Mouse (Mus musculus) B cell, adult 2 months (primary cell): ENCODE data around the gene Ryk.
A peak's percentile ranks its signal among the peaks of the same experiment; 100 is the strongest.

Experiments used
- DNase-seq, 2 experiments: peaks; one replicate each; pipeline ENCODE4 v3.0.0; 2022

The Ryk gene

DNA sequence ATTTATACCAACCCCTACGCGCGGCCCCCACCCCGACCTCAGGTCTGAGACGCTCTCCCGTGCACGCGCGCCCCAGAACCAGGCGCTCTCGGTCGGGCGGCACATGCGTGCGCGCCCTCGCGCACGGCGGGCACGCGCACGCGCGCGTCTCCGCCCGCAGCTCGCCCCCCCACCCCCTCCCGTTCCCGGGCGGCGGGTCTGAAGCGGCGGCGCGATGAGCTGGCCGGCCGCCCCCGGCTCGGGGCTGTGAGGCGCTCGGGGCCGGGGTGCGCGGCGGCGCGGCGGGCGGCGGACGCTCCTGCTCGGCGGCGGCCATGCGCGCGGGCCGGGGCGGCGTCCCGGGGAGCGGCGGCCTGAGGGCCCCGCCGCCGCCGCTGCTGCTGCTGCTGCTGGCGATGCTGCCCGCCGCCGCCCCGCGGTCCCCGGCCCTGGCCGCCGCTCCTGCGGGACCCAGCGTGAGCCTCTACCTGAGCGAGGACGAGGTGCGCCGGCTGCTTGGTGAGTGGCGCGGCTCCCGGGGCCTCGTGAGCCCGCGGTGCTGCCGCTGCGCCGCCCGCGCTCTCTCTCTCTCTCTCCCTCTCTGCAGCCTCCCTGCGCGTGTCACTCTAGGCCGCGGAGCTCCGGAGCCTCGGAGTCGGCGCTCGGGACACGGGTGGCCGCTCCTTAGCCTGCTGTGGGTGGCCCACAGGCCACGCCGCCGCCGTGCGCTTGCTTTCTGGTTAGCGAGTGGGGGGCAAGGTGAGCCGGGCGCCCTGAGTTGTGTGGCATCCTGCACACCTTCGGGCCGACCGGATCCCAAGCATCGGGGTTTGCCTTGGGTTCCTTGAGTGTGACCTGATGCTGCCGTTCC is at the start of gene Ryk:
Gene Ryk, plus strand, starts transcription at position 176 of the 850 bp plus-strand sequence.
- DNase-seq, result peak; percentile 28 to 34

DNA sequence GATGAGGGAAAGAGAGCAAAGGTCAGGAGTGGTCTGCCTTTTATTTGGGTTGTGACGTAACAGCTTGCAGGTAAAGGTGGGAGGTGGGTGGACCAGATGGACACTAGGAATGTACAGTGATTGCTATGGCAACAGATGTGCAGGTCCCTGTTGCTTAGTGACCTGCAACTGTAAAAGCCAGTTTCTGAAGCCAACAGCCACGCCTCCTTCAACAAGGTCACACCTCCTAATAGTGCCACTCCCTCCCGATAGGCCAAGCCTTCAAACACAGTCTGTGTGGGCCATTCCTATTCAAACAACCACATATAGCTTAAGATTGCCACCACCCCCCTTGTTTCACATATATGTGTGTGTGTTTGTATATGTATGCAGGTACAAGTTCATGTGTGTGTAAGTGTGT is 45.2 kb upstream of the Ryk start:
- no peak for DNase-seq

DNA sequence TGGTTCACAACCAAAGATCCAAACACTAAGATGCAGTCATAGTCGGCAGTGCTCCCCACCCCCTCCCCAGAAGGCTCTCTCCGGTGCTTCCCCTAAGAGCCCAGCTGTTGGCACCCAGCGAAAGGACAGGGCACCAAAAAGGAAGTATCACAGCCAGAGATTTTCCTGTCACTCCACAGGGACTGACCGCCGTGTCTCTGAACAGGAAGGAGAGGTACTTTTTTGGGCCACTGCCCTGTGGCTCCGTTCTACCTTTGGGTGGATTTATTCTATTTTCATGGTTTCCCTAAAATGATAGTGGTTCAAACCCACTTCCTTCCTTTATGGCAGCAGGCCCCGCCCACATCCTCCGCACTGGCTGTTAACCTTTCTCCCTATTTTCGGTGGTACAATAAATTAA is 42.9 kb upstream of the Ryk start:
- DNase-seq, result peak; percentile 50 to 56

DNA sequence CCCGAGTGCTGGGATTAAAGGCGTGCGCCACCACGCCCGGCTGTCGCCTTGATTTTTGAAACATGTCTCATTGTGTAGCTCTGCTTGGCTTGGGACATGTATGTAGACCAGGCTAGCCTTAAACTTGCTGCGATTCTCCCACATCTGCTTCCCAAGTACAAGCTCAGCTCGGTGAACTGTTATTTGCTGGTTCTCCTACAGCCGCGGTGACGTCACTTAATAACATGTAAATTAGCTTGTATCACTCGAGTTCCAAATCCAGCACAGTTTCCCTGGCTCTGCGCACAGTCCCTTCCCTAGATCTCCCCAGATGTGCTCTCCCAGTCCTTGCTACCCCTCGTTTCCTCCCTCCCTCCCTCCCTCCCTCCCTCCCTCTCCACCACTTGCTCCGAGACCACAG is 41.9 kb upstream of the Ryk start:
- no peak for DNase-seq

DNA sequence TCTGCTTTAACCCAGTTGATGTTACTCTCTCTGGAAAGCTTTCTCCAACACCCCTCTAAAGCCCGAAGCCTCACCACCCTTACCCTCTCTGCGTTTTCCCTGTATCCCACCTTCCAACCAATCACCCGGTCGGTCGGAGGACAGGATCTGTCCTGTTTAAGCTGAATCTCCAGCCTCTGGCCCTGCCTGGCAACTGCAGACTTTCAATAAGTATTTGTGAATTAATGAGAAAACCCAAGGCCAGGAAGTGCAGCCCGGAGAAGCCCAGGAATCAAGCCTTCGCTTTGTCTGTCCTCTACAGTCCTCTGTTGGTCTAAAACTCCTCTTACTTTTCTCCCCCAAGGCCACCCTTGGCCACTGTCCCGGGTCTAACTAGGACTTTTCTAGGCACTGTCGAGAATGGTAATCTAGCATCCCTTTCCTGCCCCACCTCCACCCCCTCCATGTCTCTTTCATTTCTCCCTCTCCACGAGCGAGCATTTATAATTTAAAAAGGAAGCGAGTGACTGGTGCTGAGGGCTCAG is 41.4 kb upstream of the Ryk start:
- no peak for DNase-seq

DNA sequence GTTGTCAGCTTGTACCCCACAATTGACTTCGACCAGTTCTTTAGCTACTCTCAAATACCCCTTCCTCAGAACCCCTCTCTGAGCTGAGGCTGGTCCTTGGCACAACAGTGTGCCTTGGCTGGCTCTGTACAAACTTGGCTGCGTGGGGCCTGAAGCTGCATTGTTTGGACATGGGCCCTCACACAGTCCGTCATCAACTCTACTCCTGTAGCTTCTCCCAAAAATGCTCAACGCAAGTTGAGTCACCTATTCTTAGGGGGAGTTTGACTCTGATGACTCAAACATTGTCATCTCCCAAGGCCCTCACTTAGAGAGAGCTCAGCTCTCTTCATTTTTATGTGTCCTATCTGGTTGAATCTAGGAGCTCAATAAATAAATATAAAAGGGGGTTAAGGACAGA is 36.3 kb upstream of the Ryk start:
- no peak for DNase-seq

DNA sequence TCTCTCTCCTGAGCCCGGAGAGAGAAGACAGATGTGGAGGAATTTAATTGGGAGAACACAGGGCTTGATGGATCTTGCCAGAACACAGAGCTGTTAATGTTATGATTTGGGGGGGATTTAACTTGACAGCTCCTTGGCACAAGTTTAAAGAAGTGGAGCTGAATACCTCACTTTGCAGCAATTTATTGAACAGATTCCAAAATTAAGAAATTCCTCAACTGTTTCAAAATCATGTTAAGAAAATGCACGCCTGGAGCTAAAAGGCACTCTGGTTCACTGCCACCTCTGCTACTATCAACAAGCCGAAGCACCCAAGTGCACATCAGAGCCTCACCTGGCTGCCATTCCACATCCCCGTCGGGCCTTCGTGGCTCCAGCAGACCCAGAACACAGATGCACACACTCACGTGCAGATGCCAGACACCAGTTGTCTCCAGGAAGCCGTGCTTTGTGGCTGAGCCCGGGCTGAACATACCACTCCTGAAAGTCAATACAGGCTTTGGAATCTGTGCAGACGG is 28.6 kb upstream of the Ryk start:
- DNase-seq, result no peak

DNA sequence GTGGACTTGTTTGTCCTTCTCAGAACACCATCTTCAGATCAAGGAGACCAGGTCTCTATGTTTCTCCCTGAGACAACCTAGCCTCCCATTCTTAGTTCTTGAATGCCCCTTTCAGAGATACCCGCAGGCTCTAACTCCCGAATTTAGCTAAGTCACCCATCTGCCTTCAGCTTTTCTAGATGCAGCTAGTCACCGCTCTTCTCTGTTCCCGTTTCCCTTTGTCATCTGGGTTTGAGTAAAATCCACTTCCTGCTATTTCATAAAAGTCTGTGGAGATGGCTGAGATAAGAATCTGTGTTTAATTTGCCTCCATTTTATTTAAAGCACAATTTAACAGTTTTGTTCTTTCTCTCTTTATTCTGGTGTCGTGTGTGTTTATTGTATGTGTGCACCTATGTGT is 23.5 kb upstream of the Ryk start:
- DNase-seq, result no peak

DNA sequence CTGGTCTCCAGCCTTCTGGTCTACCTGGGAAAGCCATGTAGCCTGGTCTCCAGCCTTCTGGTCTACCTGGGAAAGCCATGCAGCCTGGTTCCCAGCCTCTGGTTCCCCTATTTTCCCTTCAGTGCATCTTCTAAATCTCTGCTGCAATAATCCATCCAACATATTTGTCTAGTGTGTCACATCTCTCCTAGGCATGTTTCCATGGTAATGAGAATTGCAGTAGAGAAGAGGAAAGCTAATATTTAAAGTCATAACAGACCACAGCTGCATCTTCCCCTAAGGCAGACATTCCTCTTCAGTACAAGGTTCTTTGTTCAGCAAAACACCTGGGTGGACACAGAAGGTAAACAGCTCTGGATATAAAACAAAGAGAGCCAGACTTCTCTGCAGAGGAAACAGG is 16.5 kb upstream of the Ryk start:
- no peak for DNase-seq

DNA sequence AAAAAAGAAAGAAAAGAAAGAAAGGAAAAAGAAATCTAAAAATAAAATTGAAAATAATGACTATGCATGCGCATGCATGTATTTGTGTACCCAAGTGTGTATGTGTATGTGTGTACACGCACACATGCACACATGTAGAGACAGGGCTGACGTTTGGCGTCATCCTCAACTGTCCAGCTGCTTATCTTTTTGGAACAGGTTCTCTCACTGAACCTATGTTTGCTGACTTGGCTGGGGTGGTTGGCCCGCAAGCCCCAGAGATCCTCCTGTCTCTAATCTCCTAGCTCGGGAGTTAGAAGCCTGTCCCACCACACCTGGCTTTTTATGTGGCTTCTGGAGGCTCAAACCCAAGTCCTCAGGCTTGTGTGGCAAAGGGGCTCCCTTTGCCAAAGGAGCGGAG is 6.1 kb upstream of the Ryk start:
- DNase-seq, result no peak

DNA sequence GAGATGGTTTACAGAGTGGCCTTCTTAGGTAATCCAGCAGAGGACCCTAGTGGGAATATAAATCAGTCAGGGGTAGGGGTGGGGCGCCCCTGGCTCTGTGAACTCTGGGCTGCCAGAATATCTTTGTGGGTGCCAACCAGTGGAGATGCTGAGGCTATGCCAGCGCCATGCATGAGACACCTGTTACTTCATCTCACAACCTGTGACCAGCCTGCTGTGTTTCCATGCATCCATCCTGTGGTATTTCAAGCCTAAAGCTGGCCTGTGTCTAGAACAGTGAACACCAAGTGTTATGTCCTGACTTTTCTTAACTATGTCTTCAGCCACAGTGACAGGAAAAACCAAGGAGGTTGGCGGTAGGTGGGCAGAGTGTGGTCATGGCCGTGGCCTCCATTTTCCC is 3.2 kb upstream of the Ryk start:
- DNase-seq, result no peak

DNA sequence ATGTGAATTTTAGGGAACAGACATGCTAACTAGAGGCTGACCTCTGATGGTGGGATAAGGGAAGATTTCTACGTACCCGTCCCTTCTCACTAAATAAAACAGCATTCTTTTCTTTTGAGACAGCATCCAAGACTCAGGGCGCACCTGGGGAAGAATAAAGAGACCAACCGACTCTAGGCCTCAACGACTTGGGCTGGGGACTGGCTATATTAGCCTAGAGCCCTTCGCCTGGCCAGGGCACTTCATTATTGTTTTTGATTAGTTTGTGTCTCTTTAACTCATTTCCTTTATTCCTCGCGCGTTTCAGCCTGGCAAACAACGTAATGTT is 339 bp upstream of the Ryk start:
- no peak for DNase-seq

DNA sequence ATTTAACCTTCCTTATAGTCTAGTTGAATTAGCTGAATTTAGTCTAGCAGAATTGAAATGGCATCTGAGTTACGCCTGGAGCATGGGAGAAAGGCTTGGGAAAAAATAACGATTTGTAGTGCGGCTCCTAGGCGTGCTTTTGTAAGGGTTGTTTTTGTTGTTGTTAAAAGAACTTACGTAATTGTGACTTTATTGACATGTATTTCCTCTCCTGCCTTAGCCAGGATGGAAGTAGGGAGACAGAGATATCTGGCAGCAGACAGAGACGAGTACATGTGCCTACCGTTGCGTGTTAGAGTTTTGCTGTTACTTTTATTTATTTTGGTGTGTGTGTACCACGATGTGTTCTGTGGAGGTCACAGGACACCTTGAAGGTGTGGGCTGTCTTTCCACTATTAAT is 1.6 kb downstream of the Ryk start:
- no peak for DNase-seq

DNA sequence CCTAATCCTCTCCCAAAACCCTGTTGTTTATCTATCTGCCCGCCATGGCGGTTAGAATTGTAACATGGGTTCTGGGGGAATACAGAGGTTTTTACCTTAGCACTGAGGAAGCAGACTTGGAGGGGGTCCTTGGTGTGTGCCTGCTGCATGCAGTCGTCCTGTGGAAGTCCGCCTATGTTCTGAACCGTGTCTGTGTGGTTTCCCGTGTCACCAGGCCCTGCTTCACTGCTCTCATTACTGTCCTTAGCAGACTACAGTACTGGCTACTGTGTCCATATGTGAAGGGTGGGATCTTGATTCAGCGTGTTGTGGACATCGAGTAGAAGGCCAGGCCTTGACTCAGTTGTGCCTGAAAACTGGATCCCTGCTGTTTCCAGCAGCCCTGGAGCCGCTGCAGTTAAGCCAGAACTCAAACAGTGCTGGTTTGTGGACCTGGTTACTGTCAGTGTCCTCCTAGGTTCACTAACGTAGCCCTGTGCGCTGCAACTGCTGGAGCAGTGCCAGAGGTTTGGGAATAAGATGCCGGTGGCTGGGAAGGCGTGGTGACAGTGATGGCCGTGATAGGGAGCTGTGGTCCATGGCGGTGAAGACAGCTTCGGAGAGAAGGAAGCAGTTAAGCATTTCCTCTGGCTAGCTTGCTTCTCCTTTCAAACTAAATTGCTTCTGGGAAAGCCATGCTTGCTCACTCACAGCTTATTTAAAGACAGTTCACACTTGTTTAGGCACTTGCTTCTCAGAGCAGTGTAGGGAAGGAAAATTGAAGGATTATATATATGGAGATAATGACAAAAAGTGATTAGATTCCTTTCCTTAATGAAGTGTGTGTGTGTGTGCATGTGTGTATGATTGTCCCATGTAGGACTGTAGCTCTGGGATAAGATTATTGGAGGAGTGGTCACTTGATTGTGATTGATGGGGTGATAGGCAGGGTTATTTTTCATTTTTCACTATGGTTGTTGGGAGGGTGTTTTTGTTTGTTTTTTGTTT is 6.4 kb downstream of the Ryk start:
- DNase-seq, result no peak

DNA sequence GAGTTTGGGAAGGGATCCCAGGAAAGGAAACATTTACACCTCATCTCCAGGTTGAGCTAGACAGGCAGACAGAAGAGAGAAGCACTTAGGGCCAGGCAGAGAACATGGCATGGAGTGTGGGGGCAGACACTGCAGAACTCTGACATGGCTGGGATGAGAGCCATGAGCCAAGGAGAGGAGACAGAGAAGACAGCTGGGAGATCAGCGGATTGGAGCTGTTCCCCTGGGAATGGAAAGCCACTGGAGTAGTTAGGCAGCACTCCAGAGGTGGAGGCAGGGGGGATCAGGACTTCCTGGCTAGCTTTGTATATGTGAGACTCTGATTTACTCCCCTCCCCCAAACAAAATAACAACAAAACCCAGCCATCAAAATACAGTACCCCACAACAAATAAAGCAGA is 7.1 kb downstream of the Ryk start:
- no peak for DNase-seq

DNA sequence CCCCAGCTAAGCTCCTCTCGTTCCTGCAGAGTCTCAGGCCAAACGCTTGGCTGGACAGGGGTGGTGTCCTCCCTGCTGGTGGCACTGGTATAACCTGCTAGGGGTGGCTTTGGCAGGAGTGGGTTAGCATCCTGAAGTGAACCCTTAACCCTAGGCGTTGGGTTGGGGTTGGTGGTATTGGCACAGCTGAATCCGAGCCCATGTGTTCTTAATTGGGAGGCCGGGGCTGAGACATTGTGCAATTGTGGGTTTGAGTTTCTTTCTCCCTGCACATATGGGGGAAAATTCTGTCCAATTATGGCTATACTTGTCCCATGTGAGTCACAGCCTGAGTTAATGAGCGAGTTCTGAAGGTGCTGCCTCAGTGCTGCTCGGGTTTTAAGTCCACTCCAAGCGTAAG is 7.8 kb downstream of the Ryk start:
- DNase-seq, result no peak

DNA sequence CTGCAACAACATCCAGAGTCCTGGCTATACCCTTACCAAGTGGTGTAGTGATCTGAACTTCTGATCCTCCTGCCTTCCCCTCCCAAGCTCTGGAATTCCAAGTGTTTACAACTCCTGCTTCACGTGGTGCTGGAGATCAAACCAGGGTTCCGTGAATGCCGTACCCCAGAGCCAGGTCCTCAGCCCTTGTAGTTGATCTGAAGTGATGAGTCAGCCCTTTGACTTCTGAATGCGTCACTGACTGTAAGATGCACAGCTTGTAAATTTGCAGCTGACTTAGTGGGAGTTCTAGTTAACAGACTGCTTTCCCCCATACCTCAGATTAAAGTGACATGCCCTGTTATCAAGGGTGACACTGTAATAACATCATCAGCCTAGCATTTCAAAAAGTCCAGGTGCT is 8.9 kb downstream of the Ryk start:
- no peak for DNase-seq

DNA sequence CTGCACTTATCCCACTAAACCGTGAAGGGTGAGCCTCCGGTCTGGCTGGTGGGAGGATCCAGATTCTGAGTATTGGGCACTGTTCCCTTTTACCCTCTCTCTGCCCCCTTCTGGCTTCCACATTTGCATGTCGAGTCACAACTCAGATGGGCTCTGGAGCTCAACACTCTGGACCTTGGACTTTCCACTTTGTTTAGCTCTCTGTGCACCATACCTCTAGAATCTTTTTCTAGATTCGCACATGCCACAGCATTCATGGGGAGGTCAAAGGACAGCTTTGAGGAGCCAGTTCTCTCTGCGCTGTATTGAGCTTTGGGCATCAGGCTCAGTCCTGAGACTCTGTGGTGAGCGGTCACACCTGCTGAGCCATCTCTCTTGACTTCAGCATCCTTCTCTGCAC is 11.1 kb downstream of the Ryk start:
- no peak for DNase-seq

DNA sequence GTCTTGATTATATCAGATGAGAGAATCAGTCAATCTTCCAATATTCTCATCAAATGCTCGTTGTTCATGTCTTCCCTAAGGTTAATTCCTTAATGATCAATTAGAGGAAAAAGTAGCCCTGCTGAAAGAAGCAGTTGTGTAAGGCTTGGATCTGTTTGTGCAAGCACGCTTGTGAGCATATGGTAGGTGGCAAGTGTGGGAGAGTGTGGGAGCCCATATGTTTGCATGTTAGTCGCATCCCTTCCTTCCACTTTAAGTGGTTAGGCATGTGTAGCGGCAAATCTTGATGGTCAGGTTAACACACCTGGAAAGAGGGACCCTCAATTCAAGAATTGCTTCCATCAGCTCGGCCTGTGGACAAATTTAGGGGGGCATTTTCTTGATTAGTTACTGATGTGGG is 11.6 kb downstream of the Ryk start:
- no peak for DNase-seq

DNA sequence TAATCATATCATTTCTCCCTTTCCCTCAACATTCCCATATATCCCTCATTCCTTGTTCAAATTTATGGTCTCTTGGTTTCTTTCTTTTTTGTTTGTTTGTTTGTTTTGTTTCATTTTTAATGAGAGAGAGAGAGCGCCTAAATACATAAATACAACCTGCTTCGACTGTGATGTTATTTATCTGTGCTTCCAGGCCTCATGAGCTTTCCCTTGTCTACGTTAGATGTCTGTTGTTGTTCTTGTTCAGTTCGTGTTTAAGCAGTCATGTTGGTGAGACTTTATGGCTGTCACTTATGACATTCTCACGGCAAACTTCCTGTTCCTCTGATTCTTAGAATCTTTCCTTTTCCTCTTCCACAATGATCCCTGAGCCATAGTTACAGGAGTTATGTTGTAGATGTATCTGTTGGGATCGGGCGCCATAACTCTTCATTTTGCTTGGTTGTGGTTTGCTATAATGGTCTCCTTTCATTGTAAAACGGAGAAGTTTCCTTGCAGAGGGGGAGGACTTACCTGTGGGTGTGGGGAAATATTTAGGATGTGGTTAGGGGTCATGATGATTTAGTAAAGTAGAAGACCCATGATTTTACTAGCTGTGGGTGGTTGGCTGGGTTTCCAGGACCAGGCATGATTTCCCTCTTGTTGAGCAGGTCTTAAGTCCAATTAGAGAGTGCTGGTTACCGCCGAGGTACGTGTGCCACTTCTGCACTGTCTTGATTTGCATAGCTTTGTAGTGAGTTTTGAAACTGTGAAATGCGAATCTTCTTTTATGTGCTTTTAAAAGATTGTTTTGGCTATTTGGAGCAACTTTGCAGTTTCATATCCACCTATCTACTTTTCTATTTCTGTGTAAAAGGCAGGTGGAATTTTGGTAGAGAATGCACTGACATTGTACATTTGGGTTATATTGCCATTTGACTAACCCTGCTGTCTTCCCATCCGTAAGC is 17.6 kb downstream of the Ryk start:
- DNase-seq, result no peak

DNA sequence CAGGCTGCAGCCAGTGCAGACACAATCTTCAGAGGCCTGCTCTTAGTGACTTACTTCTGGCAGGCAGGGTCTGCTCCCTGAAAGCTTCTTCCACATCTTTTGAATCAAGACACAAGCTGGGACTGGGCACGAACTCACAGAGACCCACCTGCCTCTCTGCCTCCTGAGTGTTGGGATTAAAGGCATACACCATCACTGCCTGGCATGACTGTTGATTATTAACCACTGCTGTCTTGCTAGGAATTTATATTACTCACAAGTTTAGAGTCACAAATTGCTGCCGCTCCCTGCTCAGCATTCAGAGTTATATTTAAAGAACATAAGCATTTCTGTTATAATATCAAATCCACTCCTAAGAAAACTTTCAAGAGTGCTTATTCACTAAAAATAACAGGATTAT is 23.1 kb downstream of the Ryk start:
- no peak for DNase-seq

DNA sequence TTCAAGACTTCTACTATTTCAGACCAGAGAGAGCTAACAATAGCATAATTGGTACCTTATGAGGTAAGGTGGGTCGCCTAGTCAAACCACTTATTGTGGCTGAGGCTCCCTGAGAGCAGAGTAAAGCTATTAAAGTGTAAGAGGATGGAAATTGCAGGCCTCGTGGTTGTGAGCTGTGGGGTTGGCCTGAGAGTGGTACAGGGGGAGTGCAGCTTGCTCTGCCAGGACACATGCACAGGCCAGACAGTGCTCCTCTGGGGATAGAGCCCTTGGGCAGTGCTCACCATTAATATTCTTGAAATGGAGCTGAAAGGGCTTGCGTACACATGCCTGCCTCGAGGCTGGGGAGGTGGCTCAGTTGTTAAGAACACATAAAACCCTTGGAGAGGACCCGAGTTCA is 23.6 kb downstream of the Ryk start:
- DNase-seq, result no peak

DNA sequence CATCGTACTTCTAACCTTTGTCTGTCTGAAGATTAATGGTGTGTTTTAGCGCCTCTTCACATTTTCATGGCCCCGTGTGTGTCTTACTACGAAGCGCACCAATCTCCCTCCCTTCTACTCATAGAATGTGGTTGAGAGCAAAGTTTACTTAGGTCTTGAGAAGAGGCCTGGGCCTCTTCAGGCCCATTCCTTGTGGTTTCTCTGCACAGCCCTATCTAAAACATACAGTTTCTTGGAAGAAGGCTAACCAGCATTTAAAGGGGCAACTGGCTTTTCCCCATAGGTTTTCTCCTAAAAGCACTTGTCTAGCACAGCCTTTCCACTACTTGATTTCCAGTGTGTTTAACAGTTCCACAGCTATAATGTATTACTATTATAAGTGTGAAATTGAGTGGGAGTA is 24.7 kb downstream of the Ryk start:
- DNase-seq, result no peak
